Mouse (Mus musculus): ENCODE results near the gene Efcab11.

DNA sequence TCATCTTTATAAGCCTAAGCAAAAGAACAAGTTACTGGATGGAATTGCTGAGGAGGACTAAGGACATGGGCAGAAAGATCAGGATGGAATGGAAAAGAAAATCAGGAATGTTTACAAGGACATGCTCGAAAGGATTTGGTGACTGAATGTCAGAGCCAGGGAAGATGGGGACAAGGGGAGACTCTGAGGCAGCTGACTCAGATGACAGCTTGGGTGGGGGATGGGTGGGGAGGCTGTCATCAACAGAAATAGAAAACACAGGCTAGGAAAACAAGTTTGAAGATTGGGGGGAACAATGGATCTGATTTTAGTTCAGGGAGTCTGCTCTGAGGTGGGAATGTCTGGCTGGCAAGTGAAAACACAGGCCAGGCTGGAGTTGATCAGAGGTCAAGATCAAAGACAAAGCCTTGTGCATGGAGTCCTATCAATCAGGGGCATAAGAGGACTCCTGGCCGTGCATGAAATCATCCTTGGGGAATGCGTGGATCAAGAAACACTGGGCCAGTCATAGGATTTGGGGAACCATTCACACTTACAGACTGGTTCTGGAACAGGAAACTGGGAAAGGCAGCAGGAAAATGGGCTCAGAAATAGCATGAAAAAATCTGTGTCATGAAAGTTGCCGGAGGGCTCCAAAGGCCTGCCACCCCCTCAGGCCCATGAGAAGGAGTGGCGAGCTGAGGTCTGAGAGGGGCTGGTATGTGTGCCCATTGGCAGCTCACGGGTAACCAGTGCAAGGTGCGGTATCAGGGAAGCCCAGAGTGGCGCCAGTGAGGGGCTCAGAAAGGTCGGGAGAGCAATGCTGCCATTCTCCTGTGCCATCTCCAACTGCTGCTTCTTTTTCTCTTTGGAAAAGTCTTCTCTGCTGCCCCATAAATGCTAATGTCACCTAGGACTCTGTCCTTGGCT is 168.9 kb downstream of the Efcab11 start:
- TF ChIP-seq CTCF (IDR thresholded peaks at IDR 0.05; ENCODE audit: extremely low read depth, insufficient read length, insufficient replicate concordance, low read depth, low read length), result no peak
- TF ChIP-seq POLR2A (IDR thresholded peaks at IDR 0.05; ENCODE audit: low read depth, low read length), result no peak

Data from small intestine, adult 2 months (tissue).